Mouse (Mus musculus): ENCODE results near the gene Ddx19a.

DNA sequence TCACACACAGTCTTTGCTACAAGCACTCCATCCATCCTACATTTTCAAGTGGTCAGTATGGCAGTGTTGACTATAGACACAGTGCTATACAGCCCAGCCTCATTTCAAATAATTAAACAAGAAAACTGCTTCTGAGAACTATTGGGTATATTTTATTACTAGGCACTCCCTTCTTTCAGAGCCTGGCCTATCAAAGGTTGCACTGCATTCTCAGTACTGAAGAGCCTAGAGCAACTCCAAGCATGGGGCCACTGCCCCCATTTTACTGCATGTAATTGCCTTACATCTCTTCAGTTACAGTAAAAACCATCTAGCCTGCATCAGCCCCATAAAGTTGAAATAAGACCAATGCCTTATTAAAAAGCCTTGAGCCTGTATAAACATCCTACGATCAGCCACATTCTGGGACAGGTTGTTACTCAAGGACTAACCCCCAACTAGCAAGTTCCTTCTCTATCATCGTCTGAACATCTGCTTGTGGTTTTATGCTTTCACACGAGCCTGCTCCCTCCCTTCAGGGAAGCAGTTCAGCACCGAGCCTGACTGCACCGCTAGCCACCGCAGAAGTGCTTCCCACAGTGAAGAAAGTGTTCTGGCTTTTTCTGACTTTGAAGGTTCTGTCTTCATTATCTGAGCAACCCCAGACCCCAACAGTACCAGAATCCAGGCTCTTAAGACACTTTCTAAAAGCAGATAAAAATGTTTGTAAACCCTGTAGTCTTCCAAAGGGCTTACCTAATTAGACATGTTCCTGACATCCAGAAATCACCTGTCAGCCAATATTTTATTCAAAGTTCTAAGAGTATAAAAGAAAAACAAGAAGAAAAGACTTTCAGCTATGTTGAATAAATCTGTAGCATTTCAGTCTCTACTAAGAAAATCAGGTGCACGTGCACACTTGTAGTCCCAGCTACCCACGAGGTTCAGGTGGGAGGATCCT is 9.5 kb downstream of the Ddx19a start:
- TF ChIP-seq CTCF (IDR thresholded peaks at IDR 0.05; ENCODE audit: control insufficient read depth, insufficient read depth, insufficient replicate concordance, low read depth, low read length) (no peak), POLR2A (IDR thresholded peaks at IDR 0.05; ENCODE audit: control insufficient read depth, low read depth, low read length) (no peak)

All from testis, adult 2 months (tissue).